Mouse (Mus musculus): Measurements from ENCODE around the gene H2al1g.

- TF ChIP-seq CTCF (IDR thresholded peaks at IDR 0.05; ENCODE audit: low read depth, low read length) (no peak), POLR2A (IDR thresholded peaks at IDR 0.05; ENCODE audit: borderline replicate concordance, low read depth, low read length) (no peak)
Observed at GRCm38 (mm10) chrX:11363890-11364289, 45.8 kb downstream of the H2al1g start.

Measured in bone marrow macrophage, adult 2 months (primary cell).